Mouse (Mus musculus) mature B cell (primary cell): ENCODE data around the gene Panx1.

Experiments used
- in situ Hi-C: fragments of 300-500 bp; cut with MboI; formaldehyde crosslinking; loops from 2 replicates; pipeline ENCODE4 v1.14.3; 2019

Gene Panx1

GRCm38 (mm10) chr9:15023049-15023448 is 22.2 kb downstream of the Panx1 start:
- in situ Hi-C loops, result no loop called here

- in situ Hi-C loops, result no loop called here
Observed at GRCm38 (mm10) chr9:15021156-15021555, 24.1 kb downstream of the Panx1 start.

- in situ Hi-C loops, result no loop called here
Observed at GRCm38 (mm10) chr9:15020561-15021080, 24.7 kb downstream of the Panx1 start.

GRCm38 (mm10) chr9:15018756-15019131 is 26.5 kb downstream of the Panx1 start:
- in situ Hi-C loops, result loop anchor here (10.0 kb wide), 1 partner anchor 154 kb away; the partner anchor contains the start of gene Gpr83

- in situ Hi-C loops, result loop anchor here (10.0 kb wide), 1 partner anchor 153 kb away; the partner anchor contains the start of gene Gpr83
Observed at GRCm38 (mm10) chr9:15017791-15018755, 27.2 kb downstream of the Panx1 start.

GRCm38 (mm10) chr9:15015223-15015956 is 29.9 kb downstream of the Panx1 start:
- in situ Hi-C loops, result loop anchor here (10.0 kb wide), 1 partner anchor 151 kb away; the partner anchor contains the start of gene Gpr83

- in situ Hi-C loops, result no loop called here
Observed at GRCm38 (mm10) chr9:15007566-15007965, 37.7 kb downstream of the Panx1 start.

GRCm38 (mm10) chr9:15004298-15004685 is 41.0 kb downstream of the Panx1 start:
- in situ Hi-C loops, result no loop called here

GRCm38 (mm10) chr9:15003676-15004297 is 41.5 kb downstream of the Panx1 start:
- in situ Hi-C loops, result no loop called here

- in situ Hi-C loops, result no loop called here
Observed at GRCm38 (mm10) chr9:15002995-15003613, 42.2 kb downstream of the Panx1 start.

GRCm38 (mm10) chr9:14998790-14999189 is 46.5 kb downstream of the Panx1 start:
- in situ Hi-C loops, result no loop called here

GRCm38 (mm10) chr9:14997271-14998055 is 47.8 kb downstream of the Panx1 start:
- in situ Hi-C loops, result no loop called here

GRCm38 (mm10) chr9:14995525-14995924 is 49.8 kb downstream of the Panx1 start:
- in situ Hi-C loops, result no loop called here

- in situ Hi-C loops, result no loop called here
Observed at GRCm38 (mm10) chr9:14988606-14989293, 56.5 kb downstream of the Panx1 start.

GRCm38 (mm10) chr9:14983141-14983540 is 62.1 kb downstream of the Panx1 start:
- in situ Hi-C loops, result no loop called here

- in situ Hi-C loops, result no loop called here
Observed at GRCm38 (mm10) chr9:14982683-14983082, 62.6 kb downstream of the Panx1 start.

- in situ Hi-C loops, result no loop called here
Observed at GRCm38 (mm10) chr9:14981539-14982155, 63.6 kb downstream of the Panx1 start.

GRCm38 (mm10) chr9:14974251-14975232 is 70.7 kb downstream of the Panx1 start:
- in situ Hi-C loops, result no loop called here
